Mouse (Mus musculus) erythroblast, adult 5-6 weeks (primary cell): ENCODE results near the gene Hras. TPM values are rescaled to one million over a fixed set of nuclear protein-coding genes. Genes with fewer than 3 reads are reported as not detected.

ENCODE experiments used
- ATAC-seq: replicated peaks from 2 replicates; pipeline ENCODE4 v1.8.0; 2016; ENCODE audit warnings: moderate number of reproducible peaks, mild to moderate bottlenecking, moderate TSS enrichment, inconsistent platforms; ENCODE audit not compliant: poor library complexity, low FRiP score, severe bottlenecking
- total RNA-seq, 2 experiments: library from RNA; stranded (forward) in 1 of 2; stranded (reverse) in 1 of 2; fragments of 150-400 nt in 1 of 2; fragments of 200-764, 138-1000 nt in 1 of 2; gene quantifications; 2 replicates each; pipeline versions ENCODE4 v1.2.3 to v1.2.4; 2015 to 2017; ENCODE audit warnings: low replicate concordance in 2 of 2

Gene Hras
- total RNA-seq, 2 experiments from 2014 or later, result 3.8 to 11.4 TPM

DNA sequence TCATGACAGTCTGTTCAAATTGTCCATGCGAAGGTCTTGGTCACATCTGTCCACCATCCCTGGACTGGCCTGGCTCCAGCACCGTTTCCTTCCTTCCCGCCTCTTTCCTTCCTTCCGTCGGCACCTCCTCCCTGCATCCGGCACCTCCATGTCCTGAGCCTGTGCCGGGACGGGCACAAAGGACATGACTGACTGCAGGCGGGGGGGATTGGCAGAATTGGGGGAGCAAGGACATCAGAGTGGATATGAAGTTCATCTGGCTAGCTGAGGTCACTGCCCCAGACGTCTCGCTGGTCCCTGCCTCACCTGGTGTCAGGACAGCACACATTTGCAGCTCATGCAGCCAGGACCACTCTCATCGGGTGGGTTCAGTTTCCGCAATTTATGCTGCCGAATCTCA, 2.8 kb downstream of the Hras start:
- no peak for ATAC-seq

- no peak for ATAC-seq
These were observed 3.6 kb downstream of the Hras start for GRCm38 (mm10) chr7:141190220-141190619.

GRCm38 (mm10) chr7:141188733-141189132, 5.1 kb downstream of the Hras start:
- ATAC-seq, result no peak

DNA sequence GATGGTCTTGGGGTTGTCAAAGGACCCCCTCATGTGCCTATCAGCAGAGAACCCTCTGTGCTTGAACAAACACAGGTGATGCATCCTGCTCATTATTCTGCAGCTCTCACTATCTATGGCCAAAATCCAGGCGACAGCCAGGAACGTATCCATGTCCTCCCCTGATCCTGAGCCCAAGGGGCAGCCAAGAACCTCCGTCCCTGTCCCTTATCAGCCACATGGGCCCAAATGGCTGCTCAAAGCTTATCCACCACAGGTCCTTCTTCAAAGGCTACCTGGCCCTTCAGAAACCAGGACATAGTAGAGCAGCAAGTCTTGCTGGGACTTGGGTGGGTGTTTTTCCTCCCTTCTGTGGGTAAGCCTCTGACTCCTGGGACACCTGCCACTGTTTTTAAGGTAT, 5.6 kb downstream of the Hras start:
- no peak for ATAC-seq

DNA sequence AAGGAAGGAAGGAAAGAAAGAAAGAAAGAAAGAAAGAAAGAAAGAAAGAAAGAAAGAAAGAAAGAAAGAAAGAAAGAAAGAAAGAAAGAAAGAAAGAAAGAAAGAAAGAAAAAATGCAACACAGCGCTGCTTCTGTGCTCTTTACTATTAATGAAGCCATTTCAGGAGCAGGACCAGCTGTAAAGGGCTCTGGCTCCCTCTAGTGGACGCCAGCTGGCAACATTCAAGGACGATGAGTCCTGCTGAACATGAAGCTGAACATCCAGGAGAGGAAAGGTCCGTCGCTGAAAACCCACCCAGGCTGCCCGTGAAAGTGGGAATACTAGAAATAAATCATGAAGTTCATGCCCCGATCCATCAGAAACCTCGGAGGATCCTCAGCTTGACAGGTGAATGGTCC, 17.6 kb downstream of the Hras start:
- ATAC-seq, result peak; percentile 81

DNA sequence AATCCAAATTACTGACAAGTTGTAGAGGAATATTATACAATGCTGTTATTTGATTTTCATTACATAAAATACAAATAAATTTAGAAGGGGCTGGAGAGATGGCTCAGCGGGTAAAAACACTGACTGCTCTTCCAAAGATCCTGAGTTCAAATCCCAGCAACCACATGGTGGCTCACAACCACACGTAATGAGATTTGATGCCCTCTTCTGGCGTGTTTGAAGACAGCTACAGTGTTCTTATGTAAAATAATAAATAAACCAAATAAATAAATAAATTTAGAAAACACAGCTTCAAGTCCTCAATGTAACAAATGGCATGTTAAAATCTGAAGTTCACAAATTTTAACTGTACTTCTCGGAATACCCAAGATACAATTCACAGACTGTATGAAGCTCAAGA, 18.7 kb downstream of the Hras start:
- no peak for ATAC-seq

- no peak for ATAC-seq
These were observed 20.4 kb downstream of the Hras start for GRCm38 (mm10) chr7:141173323-141173850.

GRCm38 (mm10) chr7:141172116-141173006, 21.4 kb downstream of the Hras start, which contains the start of gene Rnh1:
Gene Rnh1, minus strand, starts transcription at chr7:141172857.
- ATAC-seq, result peak; percentile 85

DNA sequence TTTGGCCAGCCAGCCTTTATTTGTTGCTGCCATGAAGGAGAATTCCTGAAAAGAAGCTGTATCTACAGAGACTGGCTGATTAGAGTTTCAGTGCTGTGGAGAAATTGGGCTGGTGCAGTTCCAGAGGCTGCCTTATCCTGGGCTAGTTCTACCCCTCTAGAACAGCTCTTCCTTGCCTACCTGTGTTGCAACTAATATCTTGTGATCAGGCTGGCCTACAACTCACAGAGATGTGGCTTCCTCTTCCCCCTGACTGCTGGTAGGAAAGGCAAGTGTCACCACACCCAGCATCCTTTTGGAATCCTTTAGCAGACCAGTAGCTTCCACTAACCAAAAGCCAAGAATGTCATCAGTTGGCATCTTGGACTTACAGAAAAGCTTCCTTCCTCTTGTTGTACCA, 23.9 kb downstream of the Hras start:
- no peak for ATAC-seq

GRCm38 (mm10) chr7:141169300-141169699, 24.5 kb downstream of the Hras start:
- no peak for ATAC-seq

DNA sequence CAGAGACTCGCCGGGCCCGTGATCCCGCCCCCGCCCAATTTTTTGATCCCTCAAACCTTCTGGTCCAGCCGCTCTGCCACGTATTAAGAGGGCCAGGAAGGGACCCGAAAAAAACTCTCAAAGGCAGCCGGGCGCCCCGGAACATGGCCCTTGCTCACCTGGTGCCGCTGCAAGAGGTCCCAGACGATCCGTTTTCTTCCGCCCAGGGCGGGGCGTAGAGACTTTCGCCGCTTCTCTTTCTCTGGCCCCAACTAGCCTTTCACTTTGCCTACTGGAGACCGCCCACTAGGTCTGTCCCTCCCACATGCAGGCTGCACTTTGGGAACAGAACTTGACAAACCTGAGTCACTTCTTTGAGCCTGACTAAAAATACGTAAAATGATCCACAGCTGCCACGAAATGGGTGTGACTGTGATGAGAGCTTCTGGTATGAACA, 25.3 kb downstream of the Hras start:
- ATAC-seq, result peak; percentile 68

GRCm38 (mm10) chr7:141167901-141168517, 25.8 kb downstream of the Hras start:
- ATAC-seq, result peak; percentile 67

- ATAC-seq, result no peak
These were observed 29.0 kb downstream of the Hras start for GRCm38 (mm10) chr7:141164850-141165249.

GRCm38 (mm10) chr7:141164397-141164796, 29.4 kb downstream of the Hras start:
- no peak for ATAC-seq

- ATAC-seq, result no peak
These were observed 38.4 kb downstream of the Hras start for GRCm38 (mm10) chr7:141155362-141155761.

DNA sequence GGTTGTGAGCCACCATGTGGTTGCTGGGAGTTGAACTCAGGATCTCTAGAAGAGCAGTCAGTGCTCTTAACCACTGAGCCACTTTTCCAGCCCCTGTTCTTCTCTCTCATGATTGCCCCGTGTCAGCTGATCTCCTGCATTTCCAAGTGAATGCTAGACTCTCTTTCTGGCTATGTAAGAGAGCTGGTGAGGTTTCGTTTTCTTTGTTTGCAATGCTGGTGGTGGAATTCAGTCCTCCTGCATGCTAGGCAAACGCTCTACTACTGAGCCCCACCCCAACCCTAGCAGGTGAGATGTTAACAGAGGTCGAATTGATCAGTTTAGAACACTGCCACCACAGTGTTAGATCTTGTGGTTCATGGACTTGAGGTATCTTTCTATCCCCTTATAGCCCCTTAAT, 45.2 kb downstream of the Hras start:
- ATAC-seq, result no peak

DNA sequence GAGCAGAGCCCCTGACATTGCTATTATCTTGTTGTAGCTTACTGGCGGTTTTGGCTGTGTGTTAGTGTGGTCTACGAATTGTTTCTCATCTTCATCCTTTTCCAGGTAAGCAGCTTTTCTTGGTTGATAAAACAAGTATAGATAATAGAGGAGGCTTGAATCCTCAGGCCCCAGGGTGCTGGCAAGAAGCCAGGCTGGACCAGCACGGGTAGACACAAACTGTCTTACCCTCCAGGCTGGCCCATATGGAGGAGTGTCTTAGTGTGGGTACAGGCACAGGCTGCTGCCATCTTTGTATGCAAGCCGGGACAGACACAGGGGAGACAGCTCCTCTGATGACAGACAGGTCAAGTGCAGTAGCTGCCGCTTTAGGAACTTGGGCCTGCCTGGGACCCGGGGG, 46.8 kb downstream of the Hras start:
- no peak for ATAC-seq

- ATAC-seq, result peak; percentile 81
These were observed 47.7 kb downstream of the Hras start for GRCm38 (mm10) chr7:141146043-141146595.

DNA sequence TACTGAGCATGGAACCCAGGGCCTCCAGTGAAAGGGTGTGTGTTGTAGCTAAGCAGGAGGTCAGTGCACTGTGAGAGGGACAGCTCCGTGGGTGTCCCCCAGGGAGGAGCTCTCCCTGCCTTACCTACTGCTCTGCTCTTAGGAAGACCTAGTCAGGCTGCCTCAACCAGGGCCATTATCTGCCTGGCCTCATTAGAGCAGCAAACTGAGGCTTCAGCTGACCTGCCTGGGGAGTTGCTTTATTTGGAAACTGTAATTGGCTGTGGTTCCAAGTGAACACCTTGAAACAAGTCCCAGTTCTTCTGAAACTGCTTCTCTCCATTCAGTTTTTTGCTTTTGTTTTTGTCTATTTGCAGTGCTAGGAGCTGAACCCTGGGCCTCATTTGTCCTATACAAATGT, 48.4 kb downstream of the Hras start:
- no peak for ATAC-seq

GRCm38 (mm10) chr7:141144650-141145049, 49.2 kb downstream of the Hras start:
- no peak for ATAC-seq

DNA sequence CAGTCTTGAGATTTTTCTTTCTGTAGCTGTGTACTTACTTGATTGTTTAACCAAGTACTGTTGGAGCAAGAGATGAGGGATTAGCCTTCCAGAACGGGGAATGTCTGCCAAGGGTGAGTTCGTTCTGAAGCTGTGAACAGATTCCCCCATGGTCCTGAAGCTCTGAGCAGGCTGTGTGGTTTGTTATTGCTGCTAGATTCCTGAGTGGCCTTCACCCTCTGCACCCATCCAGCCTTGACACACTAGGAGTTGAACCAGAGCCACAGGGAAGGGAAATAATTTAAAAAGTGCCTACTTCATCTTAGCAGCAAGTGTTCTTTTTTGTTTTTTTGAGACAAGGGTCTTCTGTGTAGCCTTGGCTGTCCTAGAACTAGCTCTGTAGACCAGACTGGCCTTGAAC, 49.9 kb downstream of the Hras start:
- no peak for ATAC-seq
